ENCODE assay signal across 9 mouse cellular contexts in genomic region chr3:137751732-137752260, GRCm38 (mm10).
DNase-seq lines count a peak whose midpoint lies in the region; TF ChIP-seq lines count a peak whose summit lies in the region.
"Had no signal": no experiment of that assay in that cellular context is flagged by ENCODE, and none has a peak within 500 bp of the region (broad histone marks: within the 10 kb centered on the region; RNA-seq: fewer than 3 reads in every experiment).

No protein-coding gene starts in this region.

- H3K27ac ChIP-seq in layer of hippocampus, adult 2 months: peak overlapping the region; percentile 92; the same call in 1 of the 2 replicates

- no peak for TF ChIP-seq CTCF in layer of hippocampus, adult 2 months (conservative IDR thresholded peaks at IDR 0.05)

- no peak for DNase-seq in layer of hippocampus, adult 2 months (ENCODE audit: low spot score in 2 of 2)
- DNase-seq in layer of hippocampus, postnatal 14 days (ENCODE audit: low spot score in 2 of 2): no peak
- DNase-seq in testis, postnatal 14 days (ENCODE audit: low spot score): peak; percentile 51
- no peak for DNase-seq in testis, postnatal 10 days (ENCODE audit: low spot score)
- peak; percentile 2 for DNase-seq in lung, postnatal 36 days
- DNase-seq in right cerebral cortex, postnatal 4 days: no peak
- DNase-seq: adrenal gland, postnatal 14 days; gastrocnemius, postnatal 25 days had no signal

- H3K4me3 ChIP-seq in layer of hippocampus, adult 2 months: no peak overlapping the region
- H3K4me3 ChIP-seq: erythroblast, embryonic 14.5 days had no signal

Comparison
In these comparisons a context has a peak if more than half of its experiments do, and no peak if none do; other contexts are left out.
1. DNase-seq: peak in testis, postnatal 14 days (single experiment) and lung, postnatal 36 days (single experiment); none in layer of hippocampus, adult 2 months (0 of 2), layer of hippocampus, postnatal 14 days (0 of 2), testis, postnatal 10 days (single experiment) and right cerebral cortex, postnatal 4 days (single experiment).